Mouse (Mus musculus) small intestine, adult 2 months (tissue): ENCODE data around the gene Lbx1. TPM values are rescaled to one million over a fixed set of nuclear protein-coding genes. Genes with fewer than 3 reads are reported as not detected.

Experiments used
- H3K27ac ChIP-seq: fragments of 200-500 bp; 2 replicates; pipeline ENCODE4 v1.5.1; 2012; ENCODE audit warnings: low read depth, low read length, control low read depth, inconsistent platforms; ENCODE audit not compliant: insufficient read depth
- H3K27me3 ChIP-seq: fragments of 200-500 bp; 2 replicates; pipeline ENCODE4 v1.6.1; 2012; ENCODE audit warnings: mild to moderate bottlenecking, moderate library complexity, low read length, inconsistent platforms; ENCODE audit not compliant: control insufficient read depth, insufficient read depth
- H3K36me3 ChIP-seq: fragments of 200-500 bp; 2 replicates; pipeline ENCODE4 v1.6.1; 2012; ENCODE audit warnings: mild to moderate bottlenecking, low read length, control low read depth, inconsistent platforms; ENCODE audit not compliant: control insufficient read depth, insufficient read depth
- H3K4me1 ChIP-seq: fragments of 200-500 bp; 2 replicates; pipeline ENCODE4 v1.6.1; 2012; ENCODE audit warnings: low read length, inconsistent platforms, mixed read lengths; ENCODE audit not compliant: control insufficient read depth, insufficient read depth, insufficient read length
- H3K4me3 ChIP-seq: fragments of 200-500 bp; 2 replicates; pipeline ENCODE4 v1.5.1; 2012; ENCODE audit warnings: low read depth, mild to moderate bottlenecking, control low read depth, inconsistent platforms, low read length, moderate library complexity
- CTCF ChIP-seq: fragments of 200-500 bp; IDR thresholded peaks from 2 replicates; pipeline ENCODE4 v1.5.1; 2012; ENCODE audit warnings: low read depth, mild to moderate bottlenecking, control low read depth, inconsistent platforms, low read length, moderate library complexity, mixed read lengths; ENCODE audit not compliant: insufficient replicate concordance, insufficient read length; ENCODE audit errors: extremely low read depth
- POLR2A ChIP-seq: fragments of 200-500 bp; IDR thresholded peaks from 2 replicates; pipeline ENCODE4 v1.6.1; 2012; ENCODE audit warnings: low read depth, mild to moderate bottlenecking, control low read depth, inconsistent platforms, low read length, moderate library complexity
- WGBS: fragments of 180-500 bp; shearing (Covaris S2); methylation state at CpG from one replicate; pipeline ENCODE4 v1.1.7; 2018; 5-methylcytosine and 5-hydroxymethylcytosine counted together
- polyA plus RNA-seq: library from polyadenylated mRNA; depleted of rRNA; stranded (reverse); fragments of >200 nt; gene quantifications from 2 replicates; pipeline ENCODE4 v1.2.3, GENCODE M21; 2012

Lbx1 gene
- polyA plus RNA-seq, 1 experiment = not detected

DNA sequence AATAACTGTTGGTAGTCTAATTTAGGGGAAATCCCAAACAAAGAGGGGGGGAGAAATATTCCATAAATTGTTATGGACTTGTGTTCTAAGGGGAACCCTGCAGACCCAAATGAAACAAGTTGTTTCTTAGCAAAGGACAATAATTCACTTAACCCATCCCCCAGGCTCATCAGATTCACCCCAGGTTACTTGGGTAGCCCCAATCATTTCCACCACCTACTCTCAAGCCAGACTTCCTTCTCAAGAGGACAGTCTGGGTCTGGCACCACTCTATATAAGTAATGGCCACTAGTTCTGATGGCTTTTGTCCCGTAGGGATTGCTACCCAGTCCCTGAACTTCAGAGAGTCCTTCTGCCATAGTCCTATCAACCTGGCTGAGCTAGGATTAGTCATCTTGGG lies 3.6 kb upstream of the Lbx1 start:
- TF ChIP-seq CTCF (no peak), POLR2A (no peak)
- peaks cover 90% of the 10 kb centered on the region for H3K27me3 ChIP-seq
- H3K4me3 ChIP-seq = no peak overlapping the region
- H3K27ac ChIP-seq = no peak overlapping the region
- H3K4me1 ChIP-seq = peaks cover 3% of the 10 kb centered on the region; the same call in 1 of the 2 replicates
- H3K36me3 ChIP-seq = no peaks in the 10 kb centered on the region
- WGBS = 6% methylated on average over 1 of the region's 1 CpGs

GRCm38 (mm10) chr19:45237665-45238209 lies 2.1 kb upstream of the Lbx1 start:
- H3K27me3 ChIP-seq = peaks cover 93% of the 10 kb centered on the region
- H3K36me3 ChIP-seq = no peaks in the 10 kb centered on the region
- no peak overlapping the region for H3K4me3 ChIP-seq
- 19% methylated on average over 3 of the region's 3 CpGs for WGBS
- no peak overlapping the region for H3K27ac ChIP-seq
- TF ChIP-seq CTCF (no peak), POLR2A (no peak)
- H3K4me1 ChIP-seq = peaks cover 6% of the 10 kb centered on the region; the same call in 1 of the 2 replicates

- Histone ChIP-seq H3K36me3 (no peaks in the 10 kb centered on the region), H3K4me3 (no peak overlapping the region), H3K27ac (no peak overlapping the region), H3K27me3 (peaks cover 93% of the 10 kb centered on the region), H3K4me1 (peaks cover 6% of the 10 kb centered on the region; the same call in 1 of the 2 replicates)
- WGBS = 8% methylated on average over 8 of the region's 8 CpGs
- no peak for TF ChIP-seq POLR2A
- TF ChIP-seq CTCF = no peak
These were observed 1.5 kb upstream of the Lbx1 start for GRCm38 (mm10) chr19:45237099-45237498.

DNA sequence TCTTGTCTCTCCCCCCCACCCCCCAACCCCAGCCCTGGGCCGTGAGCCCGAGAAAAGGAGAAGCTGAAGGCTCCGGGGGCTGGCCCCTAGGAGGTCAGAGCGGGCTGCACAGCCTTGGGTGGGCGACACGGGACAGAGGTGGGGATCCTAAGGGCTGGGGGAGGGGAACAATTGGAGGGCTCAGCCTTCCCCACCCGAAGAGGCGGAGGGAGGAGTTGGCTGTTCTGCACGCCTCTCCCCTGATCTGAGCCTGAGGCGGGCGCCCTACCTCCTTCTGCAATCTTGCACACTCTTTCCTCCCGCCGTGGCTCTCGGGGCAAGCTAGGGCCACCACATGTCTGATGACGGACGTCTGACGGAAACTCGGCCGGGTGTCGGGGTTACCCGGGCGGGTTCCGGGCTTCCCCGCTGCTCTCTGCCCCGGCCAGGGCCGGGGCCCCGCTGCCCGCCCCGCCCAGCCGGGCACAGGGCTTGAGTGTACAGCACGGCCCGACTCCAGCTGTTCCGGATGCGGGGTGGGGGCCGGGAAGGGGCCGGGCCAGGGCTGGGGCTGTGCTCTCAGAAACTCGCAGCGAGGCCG lies 841 bp upstream of the Lbx1 start:
- H3K27ac ChIP-seq = no peak overlapping the region
- peaks cover 6% of the 10 kb centered on the region; the same call in 1 of the 2 replicates for H3K4me1 ChIP-seq
- H3K4me3 ChIP-seq = peak overlapping the region; percentile 12
- TF ChIP-seq POLR2A (no peak), CTCF (no peak)
- H3K36me3 ChIP-seq = no peaks in the 10 kb centered on the region
- WGBS = 2% methylated on average over 39 of the region's 39 CpGs
- H3K27me3 ChIP-seq = peaks cover 93% of the 10 kb centered on the region

GRCm38 (mm10) chr19:45235331-45235741 lies 276 bp downstream of the Lbx1 start:
- Histone ChIP-seq H3K4me3 (peak overlapping the region; percentile 9; the same call in 1 of the 2 replicates), H3K4me1 (peaks cover 6% of the 10 kb centered on the region; the same call in 1 of the 2 replicates), H3K27ac (no peak overlapping the region), H3K27me3 (peaks cover 92% of the 10 kb centered on the region), H3K36me3 (no peaks in the 10 kb centered on the region)
- TF ChIP-seq POLR2A = no peak
- TF ChIP-seq CTCF = no peak
- WGBS = 2% methylated on average over 52 of the region's 53 CpGs

DNA sequence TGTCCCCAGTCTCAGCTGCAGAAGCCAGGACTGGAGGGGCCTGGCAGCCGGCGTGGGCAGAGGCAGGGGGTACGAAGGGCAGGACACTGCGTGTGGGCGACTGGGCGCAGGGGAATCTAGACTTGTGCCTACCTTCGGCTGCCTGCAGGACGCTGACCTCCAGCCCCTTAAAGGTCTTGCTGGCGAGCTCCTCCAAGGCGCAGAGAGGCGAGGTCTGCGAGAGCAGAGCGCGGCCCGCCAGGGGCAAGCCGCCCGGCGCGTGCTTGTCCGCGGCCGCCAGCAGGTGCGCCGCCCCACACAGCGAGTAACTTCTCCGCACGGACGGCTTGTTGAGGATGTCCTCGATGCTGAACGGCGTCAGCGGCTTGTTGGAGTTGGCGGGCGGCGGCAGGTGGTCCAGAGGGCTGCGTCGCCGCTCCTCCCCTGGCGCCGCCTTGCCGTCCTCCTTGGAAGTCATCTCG lies 811 bp downstream of the Lbx1 start:
- Histone ChIP-seq H3K4me3 (peak overlapping the region; percentile 9; the same call in 1 of the 2 replicates), H3K27me3 (peaks cover 93% of the 10 kb centered on the region), H3K27ac (no peak overlapping the region), H3K4me1 (peaks cover 6% of the 10 kb centered on the region; the same call in 1 of the 2 replicates), H3K36me3 (no peaks in the 10 kb centered on the region)
- WGBS = 3% methylated on average over 42 of the region's 42 CpGs
- TF ChIP-seq POLR2A = no peak
- TF ChIP-seq CTCF = no peak

DNA sequence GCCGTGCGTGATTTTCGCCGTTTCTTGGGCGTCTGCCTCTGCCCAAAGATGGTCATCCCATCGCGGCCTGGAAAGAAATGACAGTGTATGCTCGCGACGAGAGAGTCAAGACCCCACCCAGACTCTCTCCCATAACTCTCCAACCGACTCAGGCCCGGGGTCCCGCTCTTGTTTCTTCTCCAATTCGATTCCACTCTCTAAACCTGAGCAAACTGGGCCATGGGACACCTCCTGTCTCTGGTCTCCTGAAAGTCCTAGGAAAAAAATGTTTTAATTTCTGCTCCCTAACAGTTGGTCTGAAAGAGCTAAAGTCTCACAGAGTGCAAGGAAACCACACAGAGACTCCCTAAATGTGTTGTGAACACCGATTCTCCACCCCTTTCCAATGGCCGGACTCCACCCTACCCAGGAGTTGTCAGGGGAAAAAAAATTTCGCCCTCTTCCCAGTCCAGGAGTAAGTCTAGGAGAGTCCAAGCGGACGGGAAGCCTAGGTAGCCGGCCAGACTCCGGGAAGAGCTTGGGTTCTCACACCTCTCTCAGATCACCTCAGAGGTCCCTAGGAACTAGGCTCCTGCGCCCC lies 1.3 kb downstream of the Lbx1 start:
- H3K27me3 ChIP-seq = peaks cover 95% of the 10 kb centered on the region
- TF ChIP-seq CTCF = no peak
- H3K36me3 ChIP-seq = no peaks in the 10 kb centered on the region
- H3K4me3 ChIP-seq = no peak overlapping the region
- 4% methylated on average over 22 of the region's 22 CpGs for WGBS
- H3K4me1 ChIP-seq = peaks cover 8% of the 10 kb centered on the region; the same call in 1 of the 2 replicates
- H3K27ac ChIP-seq = no peak overlapping the region
